ENCODE assay signal across 11 mouse cellular contexts in genomic region chr13:40650036-40650709, GRCm38 (mm10).
DNase-seq lines count a peak whose midpoint lies in the region; ATAC-seq and TF ChIP-seq lines count a peak whose summit lies in the region.
"Had no signal": no experiment of that assay in that cellular context is flagged by ENCODE, and none has a peak within 500 bp of the region (broad histone marks: within the 10 kb centered on the region; RNA-seq: fewer than 3 reads in every experiment).

No protein-coding gene starts in this region.

- 0 out of 2 replicates have a peak overlapping the region, but pooled peaks have one; percentile 9 for H3K4me2 ChIP-seq in forebrain, embryonic 14.5 days (ENCODE audit: low read length)
- no peak overlapping the region for H3K4me2 ChIP-seq in stomach, embryonic 15.5 days

- TF ChIP-seq POLR2A in kidney, adult 2 months (IDR thresholded peaks at IDR 0.05; ENCODE audit: low read depth, low read length): no peak

- H3K9me3 ChIP-seq in forebrain, embryonic 14.5 days (replicated peaks; ENCODE audit: control insufficient read depth, low read length): no peaks in the 10 kb centered on the region
- H3K9me3 ChIP-seq in stomach, embryonic 15.5 days: no peaks in the 10 kb centered on the region

- no peak for TF ChIP-seq CTCF in kidney, adult 2 months (conservative IDR thresholded peaks at IDR 0.05; ENCODE audit: insufficient read depth, insufficient read length, low read depth, low read length)

- no peak for ATAC-seq in forebrain, embryonic 14.5 days
- ATAC-seq in stomach, embryonic 15.5 days (ENCODE audit: insufficient read depth, low FRiP score, low read depth): no peak

- H3K27ac ChIP-seq in kidney, adult 2 months (ENCODE audit: insufficient read depth, low read depth, low read length): no peak overlapping the region
- H3K27ac ChIP-seq in forebrain, embryonic 14.5 days (ENCODE audit: low read depth, low read length): no peak overlapping the region
- peak overlapping the region; percentile 31; the same call in 1 of the 2 replicates for H3K27ac ChIP-seq in stomach, embryonic 15.5 days

- H3K4me1 ChIP-seq in kidney, adult 2 months (ENCODE audit: control insufficient read depth, insufficient read depth, low read length): no peaks in the 10 kb centered on the region
- H3K4me1 ChIP-seq in forebrain, embryonic 14.5 days (ENCODE audit: control insufficient read depth, insufficient read depth, low read length): peaks cover 5% of the 10 kb centered on the region; the same call in 1 of the 2 replicates
- no peaks in the 10 kb centered on the region for H3K4me1 ChIP-seq in stomach, embryonic 15.5 days

- H3K27me3 ChIP-seq in kidney, adult 2 months (replicated peaks; ENCODE audit: control insufficient read depth, insufficient read depth, low read length): no peaks in the 10 kb centered on the region
- no peaks in the 10 kb centered on the region for H3K27me3 ChIP-seq in forebrain, embryonic 14.5 days (replicated peaks; ENCODE audit: control insufficient read depth, insufficient read depth, low read length)
- H3K27me3 ChIP-seq in stomach, embryonic 15.5 days (replicated peaks): no peaks in the 10 kb centered on the region; the same call in 1 of the 2 replicates

- DNase-seq in kidney, postnatal 4 days: peak; percentile 3 to 19
- no peak for DNase-seq in kidney, adult 2 months
- peak; percentile 8 for DNase-seq in forebrain, embryonic 14.5 days (ENCODE audit: low spot score)
- DNase-seq in mesoderm, embryonic 11.5 days (ENCODE audit: low read depth, low spot score): peak; percentile 13
- no peak for DNase-seq in layer of hippocampus, postnatal 36 days
- no peak for DNase-seq in layer of hippocampus, adult 11-12 months (ENCODE audit: low spot score)
- DNase-seq in urinary bladder, postnatal 10 days (ENCODE audit: low spot score): no peak
- DNase-seq: heart, adult 18-20 months; lung, postnatal 10 days; thymus, postnatal 36 days had no signal

- no peak overlapping the region for H3K4me3 ChIP-seq in kidney, adult 2 months (ENCODE audit: insufficient read depth, low read depth, low read length)
- no peak overlapping the region for H3K4me3 ChIP-seq in forebrain, embryonic 14.5 days (ENCODE audit: low read depth, low read length)
- no peak overlapping the region for H3K4me3 ChIP-seq in stomach, embryonic 15.5 days (replicated peaks)

- peak overlapping the region; percentile 17; the same call in 1 of the 2 replicates for H3K9ac ChIP-seq in forebrain, embryonic 14.5 days (ENCODE audit: low read length)
- no peak overlapping the region for H3K9ac ChIP-seq in stomach, embryonic 15.5 days

- WGBS in kidney, adult 2 months: 40% methylated on average over 10 of the region's 10 CpGs
- whole genome bisulfite sequencing in forebrain, embryonic 14.5 days: 20% methylated on average over 10 of the region's 10 CpGs
- 36% methylated on average over 10 of the region's 10 CpGs for WGBS in stomach, embryonic 15.5 days

- no peaks in the 10 kb centered on the region for H3K36me3 ChIP-seq in kidney, adult 2 months (ENCODE audit: control insufficient read depth, insufficient read depth, low read length)
- no peaks in the 10 kb centered on the region for H3K36me3 ChIP-seq in forebrain, embryonic 14.5 days (ENCODE audit: control insufficient read depth, insufficient read depth, low read length)
- H3K36me3 ChIP-seq in stomach, embryonic 15.5 days: no peaks in the 10 kb centered on the region

Comparison
In these comparisons a context has a peak if more than half of its experiments do, and no peak if none do; other contexts are left out.
1. DNase-seq: peak in kidney, postnatal 4 days (2 of 2), forebrain, embryonic 14.5 days (single experiment) and mesoderm, embryonic 11.5 days (single experiment); none in kidney, adult 2 months (single experiment), layer of hippocampus, postnatal 36 days (0 of 2), layer of hippocampus, adult 11-12 months (single experiment) and urinary bladder, postnatal 10 days (single experiment).